Mouse (Mus musculus) ovary, postnatal 36 days (tissue): ENCODE results near the gene Jsrp1.

Experiments
- DNase-seq: peaks from one replicate; pipeline ENCODE4 v3.0.0; 2022; ENCODE audit warnings: low spot score, mixed read lengths

Gene Jsrp1

GRCm38 (mm10) chr10:80792175-80793032 is 20.9 kb downstream of the Jsrp1 start:
- DNase-seq, result peak; percentile 53

GRCm38 (mm10) chr10:80791476-80792174 is 21.7 kb downstream of the Jsrp1 start:
- no peak for DNase-seq

GRCm38 (mm10) chr10:80790761-80791404 is 22.4 kb downstream of the Jsrp1 start:
- no peak for DNase-seq

GRCm38 (mm10) chr10:80787517-80787916 is 25.8 kb downstream of the Jsrp1 start:
- DNase-seq, result no peak

GRCm38 (mm10) chr10:80785963-80786362 is 27.3 kb downstream of the Jsrp1 start:
- DNase-seq, result no peak

- DNase-seq, result no peak
Measured at GRCm38 (mm10) chr10:80784871-80785270, 28.4 kb downstream of the Jsrp1 start.

GRCm38 (mm10) chr10:80784302-80784701 is 29.0 kb downstream of the Jsrp1 start:
- no peak for DNase-seq

GRCm38 (mm10) chr10:80779565-80779964 is 33.7 kb downstream of the Jsrp1 start:
- no peak for DNase-seq

GRCm38 (mm10) chr10:80777123-80777522 is 36.2 kb downstream of the Jsrp1 start:
- DNase-seq, result no peak

GRCm38 (mm10) chr10:80776358-80776869 is 36.9 kb downstream of the Jsrp1 start:
- no peak for DNase-seq

GRCm38 (mm10) chr10:80775731-80776130 is 37.6 kb downstream of the Jsrp1 start:
- no peak for DNase-seq

- no peak for DNase-seq
Measured at GRCm38 (mm10) chr10:80774981-80775380, 38.3 kb downstream of the Jsrp1 start.

GRCm38 (mm10) chr10:80774549-80774948 is 38.7 kb downstream of the Jsrp1 start:
- peak; percentile 67 for DNase-seq

- no peak for DNase-seq
Measured at GRCm38 (mm10) chr10:80773816-80774215, 39.5 kb downstream of the Jsrp1 start.

GRCm38 (mm10) chr10:80768365-80768764 is 44.9 kb downstream of the Jsrp1 start:
- no peak for DNase-seq

GRCm38 (mm10) chr10:80766161-80766815 is 47.0 kb downstream of the Jsrp1 start:
- no peak for DNase-seq

- DNase-seq, result no peak
Measured at GRCm38 (mm10) chr10:80765746-80766145, 47.6 kb downstream of the Jsrp1 start.

GRCm38 (mm10) chr10:80763502-80763901 is 49.8 kb downstream of the Jsrp1 start:
- DNase-seq, result no peak

GRCm38 (mm10) chr10:80761821-80762220 is 51.5 kb downstream of the Jsrp1 start:
- no peak for DNase-seq

GRCm38 (mm10) chr10:80760596-80761524 is 52.4 kb downstream of the Jsrp1 start:
- no peak for DNase-seq

- no peak for DNase-seq
Measured at GRCm38 (mm10) chr10:80758651-80759050, 54.6 kb downstream of the Jsrp1 start.
